Mouse (Mus musculus): ENCODE data around the gene Edil3.

The Edil3 gene

GRCm38 (mm10) chr13:89253990-89254642 is 432.8 kb downstream of the Edil3 start:
- DNase-seq (ENCODE audit: low spot score in 2 of 2) = no peak

- DNase-seq (ENCODE audit: low spot score in 2 of 2) = no peak
Observed at GRCm38 (mm10) chr13:89256906-89257305, 435.6 kb downstream of the Edil3 start.

- DNase-seq (ENCODE audit: low spot score in 2 of 2) = no peak
Observed at GRCm38 (mm10) chr13:89286696-89287305, 465.5 kb downstream of the Edil3 start.

- DNase-seq (ENCODE audit: low spot score in 2 of 2) = no peak
Observed at GRCm38 (mm10) chr13:89288201-89288600, 466.9 kb downstream of the Edil3 start.

GRCm38 (mm10) chr13:89321155-89321554 is 499.9 kb downstream of the Edil3 start:
- no peak for DNase-seq (ENCODE audit: low spot score in 2 of 2)

- no peak for DNase-seq (ENCODE audit: low spot score in 2 of 2)
Observed at GRCm38 (mm10) chr13:89324282-89324681, 503.0 kb downstream of the Edil3 start.

GRCm38 (mm10) chr13:89334494-89334893 is 513.2 kb downstream of the Edil3 start:
- no peak for DNase-seq (ENCODE audit: low spot score in 2 of 2)

- DNase-seq (ENCODE audit: low spot score in 2 of 2) = no peak
Observed at GRCm38 (mm10) chr13:89335908-89336579, 514.8 kb downstream of the Edil3 start.

GRCm38 (mm10) chr13:89339055-89339454 is 517.8 kb downstream of the Edil3 start:
- no peak for DNase-seq (ENCODE audit: low spot score in 2 of 2)

GRCm38 (mm10) chr13:89339776-89340175 is 518.5 kb downstream of the Edil3 start:
- DNase-seq (ENCODE audit: low spot score in 2 of 2) = no peak

GRCm38 (mm10) chr13:89355234-89355633 is 534.0 kb downstream of the Edil3 start:
- no peak for DNase-seq (ENCODE audit: low spot score in 2 of 2)

GRCm38 (mm10) chr13:89358407-89358806 is 537.1 kb downstream of the Edil3 start:
- DNase-seq (ENCODE audit: low spot score in 2 of 2) = no peak

GRCm38 (mm10) chr13:89362274-89362673 is 541.0 kb downstream of the Edil3 start:
- DNase-seq (ENCODE audit: low spot score in 2 of 2) = no peak

GRCm38 (mm10) chr13:89371253-89371652 is 550.0 kb downstream of the Edil3 start:
- no peak for DNase-seq (ENCODE audit: low spot score in 2 of 2)

- DNase-seq (ENCODE audit: low spot score in 2 of 2) = no peak
Observed at GRCm38 (mm10) chr13:89371656-89372240, 550.5 kb downstream of the Edil3 start.

Data from cerebellum, postnatal 4 days (tissue).